Comparison of ENCODE assay signal across 8 mouse cellular contexts in the genomic region with DNA sequence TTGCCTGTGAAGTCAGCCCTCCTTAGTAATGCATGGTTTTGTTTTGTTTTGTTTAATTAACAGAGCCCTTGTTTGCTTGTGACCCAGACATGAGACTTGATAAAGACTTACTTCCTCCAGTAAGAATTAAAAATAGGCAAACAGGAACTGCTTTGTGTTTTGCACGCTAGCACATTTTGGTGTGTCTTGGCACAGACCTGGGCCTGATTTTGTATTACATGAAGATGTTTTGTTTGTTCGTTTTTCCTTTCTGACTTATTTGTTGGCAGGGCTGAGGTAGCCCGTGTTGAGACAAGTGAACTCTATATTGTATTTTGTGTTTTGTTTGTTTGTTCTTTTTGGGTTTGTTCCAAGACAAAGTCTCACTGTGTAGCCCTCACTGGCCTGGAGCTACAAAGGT. TPM values are rescaled to one million over a fixed set of nuclear protein-coding genes. Genes with fewer than 3 reads are reported as not detected.
DNase-seq lines count a peak whose midpoint lies in the region; ATAC-seq and TF ChIP-seq lines count a peak whose summit lies in the region.

No protein-coding gene starts in this region.

- no peak overlapping the region for H3K27ac ChIP-seq in ES-E14 (ENCODE audit: insufficient read depth, low read depth, low read length, poor library complexity, severe bottlenecking)
- H3K27ac ChIP-seq in heart, embryonic 15.5 days, result no peak overlapping the region
- H3K27ac ChIP-seq in lung, embryonic 15.5 days, result no peak overlapping the region
- H3K27ac ChIP-seq in stomach, postnatal 0 days (replicated peaks), result peak overlapping the region; percentile 86

- no peaks in the 10 kb centered on the region for H3K9me3 ChIP-seq in ES-E14 (ENCODE audit: control insufficient read depth, insufficient read depth, low read depth, low read length)
- no peaks in the 10 kb centered on the region for H3K9me3 ChIP-seq in heart, embryonic 15.5 days (replicated peaks)
- H3K9me3 ChIP-seq in lung, embryonic 15.5 days, result no peaks in the 10 kb centered on the region
- H3K9me3 ChIP-seq in stomach, postnatal 0 days (ENCODE audit: control insufficient read depth, low read length), result no peaks in the 10 kb centered on the region

- H3K4me1 ChIP-seq in ES-E14 (ENCODE audit: control insufficient read depth in 2 of 2, insufficient read depth in 2 of 2, low read length in 2 of 2, poor library complexity in 1 of 2), result peaks cover 2 to 3% of the 10 kb centered on the region in 2 experiments; a peak in 2 of 4 replicates
- H3K4me1 ChIP-seq in heart, embryonic 15.5 days (replicated peaks), result peaks cover 17% of the 10 kb centered on the region
- peaks cover 19% of the 10 kb centered on the region for H3K4me1 ChIP-seq in lung, embryonic 15.5 days
- H3K4me1 ChIP-seq in stomach, postnatal 0 days (replicated peaks; ENCODE audit: control insufficient read depth, insufficient read depth), result 0 out of 2 replicates have a peak, but pooled peaks cover 3% of the 10 kb centered on the region

- no peaks in the 10 kb centered on the region for H3K27me3 ChIP-seq in heart, embryonic 15.5 days
- no peaks in the 10 kb centered on the region for H3K27me3 ChIP-seq in lung, embryonic 15.5 days
- H3K27me3 ChIP-seq in stomach, postnatal 0 days (ENCODE audit: control insufficient read depth, insufficient read depth, low read length), result no peaks in the 10 kb centered on the region

- TF ChIP-seq EP300 in stomach, postnatal 0 days (optimal IDR thresholded peaks at IDR 0.05), result no peak

- no peak for ATAC-seq in heart, embryonic 15.5 days (replicated peaks; ENCODE audit: insufficient number of reproducible peaks, insufficient read depth, low FRiP score, low read depth)
- ATAC-seq in lung, embryonic 15.5 days (ENCODE audit: borderline replicate concordance, extremely low read depth, low FRiP score, low TSS enrichment), result no peak
- peak; percentile 50 for ATAC-seq in stomach, postnatal 0 days (ENCODE audit: low FRiP score, low TSS enrichment)

- no peak for TF ChIP-seq CTCF in stomach, postnatal 0 days (IDR thresholded peaks at IDR 0.05; ENCODE audit: low read depth)

- 35% methylated on average over 3 of the region's 3 CpGs for WGBS in heart, embryonic 15.5 days
- WGBS in lung, embryonic 15.5 days, result 35% methylated on average over 3 of the region's 3 CpGs
- 28% methylated on average over 3 of the region's 3 CpGs for WGBS in stomach, postnatal 0 days

- in situ Hi-C loops in ES-E14 (cut with MboI; ENCODE audit: low sequenced_read_pairs in 2 of 2, unreplicated experiment in 2 of 2), result no loop called here

- H3K4me2 ChIP-seq in heart, embryonic 15.5 days, result peak overlapping the region; percentile 70
- peak overlapping the region; percentile 56 for H3K4me2 ChIP-seq in lung, embryonic 15.5 days
- H3K4me2 ChIP-seq in stomach, postnatal 0 days (replicated peaks; ENCODE audit: low read depth), result peak overlapping the region; percentile 56

- DNase-seq in B cell, adult 2 months, result peak; percentile 28 to 37
- no peak for DNase-seq in ES-E14 (ENCODE audit: low read depth, low spot score)
- no peak for DNase-seq in stomach, postnatal 0 days (ENCODE audit: low spot score)
- DNase-seq in thymus, postnatal 4 days, result no peak
- no peak for DNase-seq in thymus, adult 18-20 months
- DNase-seq in layer of hippocampus, adult 11-12 months (ENCODE audit: low spot score), result no peak

- peak overlapping the region; percentile 60 to 97 for H3K4me3 ChIP-seq in ES-E14 (ENCODE audit: insufficient read depth in 1 of 2, low read depth in 1 of 2, low read length in 2 of 2, poor library complexity in 1 of 2, severe bottlenecking in 1 of 2)
- peak overlapping the region; percentile 67 for H3K4me3 ChIP-seq in heart, embryonic 15.5 days
- peak overlapping the region; percentile 86 for H3K4me3 ChIP-seq in lung, embryonic 15.5 days
- H3K4me3 ChIP-seq in stomach, postnatal 0 days (ENCODE audit: low read depth, low read length), result peak overlapping the region; percentile 81

- H3K9ac ChIP-seq in ES-E14 (ENCODE audit: insufficient read depth, low read depth, low read length, poor library complexity, severe bottlenecking), result peak overlapping the region; percentile 66; the same call in 1 of the 2 replicates
- H3K9ac ChIP-seq in heart, embryonic 15.5 days, result peak overlapping the region; percentile 76
- H3K9ac ChIP-seq in lung, embryonic 15.5 days, result peak overlapping the region; percentile 77
- peak overlapping the region; percentile 77 for H3K9ac ChIP-seq in stomach, postnatal 0 days (ENCODE audit: low read length)

- no peaks in the 10 kb centered on the region for H3K36me3 ChIP-seq in ES-E14 (ENCODE audit: control insufficient read depth, insufficient read depth, low read length, poor library complexity, severe bottlenecking)
- H3K36me3 ChIP-seq in heart, embryonic 15.5 days, result no peaks in the 10 kb centered on the region
- no peaks in the 10 kb centered on the region for H3K36me3 ChIP-seq in lung, embryonic 15.5 days
- no peaks in the 10 kb centered on the region for H3K36me3 ChIP-seq in stomach, postnatal 0 days (ENCODE audit: control insufficient read depth, insufficient read depth, low read length)

TF ChIP-seq in ES-E14, 5 proteins besides CTCF, POLR2A, EP300 and RAD21:
- TF ChIP-seq HCFC1 (IDR thresholded peaks at IDR 0.05; ENCODE audit: borderline replicate concordance, insufficient read depth, low read length) (no peak), CHD2 (IDR thresholded peaks at IDR 0.05; ENCODE audit: low read depth, low read length) (no peak), ZNF384 (IDR thresholded peaks at IDR 0.05; ENCODE audit: low read depth, low read length) (no peak)

RNA-seq across cellular contexts. Expression of gene Sft2d1, which starts 0.8 kb away (rescaled TPM):
- total RNA-seq in ES-E14 (2012; rRNA removed), result 89.8 and 102 TPM in 2 replicates
- 58.6 and 64.0 TPM in 2 replicates for polyA plus RNA-seq in heart, embryonic 15.5 days (2015; fragmentation: Nextera tagmentation; extraction: Ambion mirVana)
- 75.8 and 79.9 TPM in 2 replicates for polyA plus RNA-seq in lung, embryonic 15.5 days (2015; fragmentation: Nextera tagmentation; extraction: Ambion mirVana)
- polyA plus RNA-seq in stomach, postnatal 0 days (2015; fragmentation: Nextera tagmentation; extraction: Ambion mirVana), result 96.2 and 104 TPM in 2 replicates

RNA-seq across cellular contexts. Expression of gene Prr18, which starts 25.5 kb away (rescaled TPM):
- 0.37 and 0.45 TPM in 2 replicates for total RNA-seq in ES-E14 (2012; rRNA removed)
- 0.13 and 0.47 TPM in 2 replicates for polyA plus RNA-seq in heart, embryonic 15.5 days (2015; fragmentation: Nextera tagmentation; extraction: Ambion mirVana)
- 1.7 TPM in 2 replicates for polyA plus RNA-seq in lung, embryonic 15.5 days (2015; fragmentation: Nextera tagmentation; extraction: Ambion mirVana)
- polyA plus RNA-seq in stomach, postnatal 0 days (2015; fragmentation: Nextera tagmentation; extraction: Ambion mirVana), result 0.50 and 0.62 TPM in 2 replicates

RNA-seq across cellular contexts. Expression of gene Mpc1, which starts 29.0 kb away (rescaled TPM):
- total RNA-seq in ES-E14 (2012; rRNA removed), result 23.0 and 35.7 TPM in 2 replicates
- 244 and 297 TPM in 2 replicates for polyA plus RNA-seq in heart, embryonic 15.5 days (2015; fragmentation: Nextera tagmentation; extraction: Ambion mirVana)
- polyA plus RNA-seq in lung, embryonic 15.5 days (2015; fragmentation: Nextera tagmentation; extraction: Ambion mirVana), result 176 and 180 TPM in 2 replicates
- 292 and 304 TPM in 2 replicates for polyA plus RNA-seq in stomach, postnatal 0 days (2015; fragmentation: Nextera tagmentation; extraction: Ambion mirVana)

RNA-seq across cellular contexts. Expression of gene T2, which starts 44.0 kb away (rescaled TPM):
- 0.18 TPM in 1 of 2 replicates, not detected in the other for total RNA-seq in ES-E14 (2012; rRNA removed)
- 1.2 and 1.9 TPM in 2 replicates for polyA plus RNA-seq in heart, embryonic 15.5 days (2015; fragmentation: Nextera tagmentation; extraction: Ambion mirVana)
- polyA plus RNA-seq in lung, embryonic 15.5 days (2015; fragmentation: Nextera tagmentation; extraction: Ambion mirVana), result 0.26 and 0.68 TPM in 2 replicates
- polyA plus RNA-seq in stomach, postnatal 0 days (2015; fragmentation: Nextera tagmentation; extraction: Ambion mirVana), result 0.13 and 0.18 TPM in 2 replicates

Comparison
In these comparisons a context has a peak if more than half of its experiments do, and no peak if none do; other contexts are left out.
1. DNase-seq: peak in B cell, adult 2 months (2 of 2); none in ES-E14 (single experiment), stomach, postnatal 0 days (single experiment), thymus, postnatal 4 days (single experiment), thymus, adult 18-20 months (0 of 2) and layer of hippocampus, adult 11-12 months (single experiment).
2. Peak in every context shown above with its lines, with median percentiles within 50 percentile points of each other: H3K4me3 ChIP-seq, H3K9ac ChIP-seq and H3K4me2 ChIP-seq.